Mouse (Mus musculus): ENCODE measurements around the gene Ctnna3. TPM values are rescaled to one million over a fixed set of nuclear protein-coding genes. Genes with fewer than 3 reads are reported as not detected.

The Ctnna3 gene
- polyA plus RNA-seq, 1 experiment from 2014 or later: 0.92 TPM

DNA sequence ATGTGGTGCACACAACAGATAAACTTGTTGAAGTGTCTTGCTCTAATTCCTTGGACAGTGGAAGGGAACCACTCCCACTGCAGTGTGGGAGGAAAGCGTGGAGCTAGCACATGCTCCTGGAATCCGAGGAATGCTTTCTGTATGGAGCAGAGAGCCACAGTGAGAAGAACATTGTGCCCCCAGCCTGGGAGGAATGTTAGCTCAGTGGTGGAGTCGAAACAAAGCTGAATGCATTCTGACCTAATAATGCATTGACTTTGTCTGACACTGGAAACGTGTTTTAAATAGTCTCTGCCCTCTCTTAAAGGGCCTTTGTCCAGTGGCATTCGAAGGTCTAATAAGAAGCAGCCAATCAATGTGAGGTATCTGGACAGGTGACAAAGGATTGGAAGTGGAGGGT lies 111.9 kb downstream of the Ctnna3 start:
- H3K9me3 ChIP-seq (replicated peaks): no peaks in the 10 kb centered on the region
- 14% methylated on average over 5 of the region's 5 CpGs for WGBS
- no peak overlapping the region for H3K9ac ChIP-seq
- no peaks in the 10 kb centered on the region for H3K27me3 ChIP-seq
- H3K36me3 ChIP-seq: no peaks in the 10 kb centered on the region
- H3K4me1 ChIP-seq: 0 out of 2 replicates have a peak, but pooled peaks cover 5% of the 10 kb centered on the region
- no peak overlapping the region for H3K4me3 ChIP-seq (replicated peaks)
- no peak overlapping the region for H3K4me2 ChIP-seq (replicated peaks)
- peak; percentile 82 for ATAC-seq (ENCODE audit: insufficient number of reproducible peaks, low FRiP score, low TSS enrichment, low read depth)
- peak overlapping the region; percentile 34; the same call in 1 of the 2 replicates for H3K27ac ChIP-seq (replicated peaks)

DNA sequence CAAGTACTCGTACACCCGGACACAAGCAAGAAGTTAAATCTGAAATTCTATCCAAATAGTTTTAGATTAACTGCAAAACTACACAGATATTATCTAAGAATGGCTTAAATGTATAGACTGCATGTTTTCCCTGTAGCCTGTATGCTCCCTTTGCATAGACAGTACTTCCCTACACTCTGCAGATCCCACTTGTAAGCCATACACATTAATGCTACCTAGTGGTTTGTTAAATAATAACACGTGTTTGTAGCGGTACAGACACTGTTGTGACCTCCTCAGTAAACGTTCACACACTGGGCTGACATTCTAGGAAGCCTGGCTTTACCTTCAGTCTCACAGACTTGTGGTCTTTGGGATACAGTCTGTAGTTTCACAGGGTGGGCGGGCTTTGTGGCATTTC lies 112.6 kb downstream of the Ctnna3 start:
- Histone ChIP-seq H3K27ac (replicated peaks) (peak overlapping the region; percentile 34; the same call in 1 of the 2 replicates), H3K4me1 (0 out of 2 replicates have a peak, but pooled peaks cover 5% of the 10 kb centered on the region), H3K36me3 (no peaks in the 10 kb centered on the region), H3K9ac (no peak overlapping the region), H3K9me3 (replicated peaks) (no peaks in the 10 kb centered on the region), H3K4me2 (replicated peaks) (no peak overlapping the region), H3K27me3 (no peaks in the 10 kb centered on the region), H3K4me3 (replicated peaks) (no peak overlapping the region)
- ATAC-seq (ENCODE audit: insufficient number of reproducible peaks, low FRiP score, low TSS enrichment, low read depth): no peak
- WGBS: 41% methylated on average over 6 of the region's 6 CpGs

DNA sequence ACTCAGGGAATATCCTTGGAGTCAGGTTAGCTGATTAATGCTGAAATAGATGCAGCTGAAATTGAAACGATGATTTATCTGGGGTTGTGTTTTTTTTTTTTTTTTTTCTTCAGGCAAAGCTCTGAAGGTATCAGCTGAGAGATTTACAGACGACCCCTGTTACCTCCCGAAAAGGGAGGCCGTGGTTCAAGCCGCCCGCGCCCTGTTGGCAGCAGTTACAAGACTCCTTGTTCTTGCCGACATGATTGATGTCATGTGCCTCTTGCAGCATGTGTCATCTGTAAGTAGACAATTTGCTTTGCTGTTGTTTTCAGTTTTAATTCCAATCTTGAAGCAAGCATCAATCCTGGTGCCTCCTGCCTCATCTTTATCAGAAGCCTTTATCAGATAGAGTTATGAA lies 136.8 kb downstream of the Ctnna3 start:
- Histone ChIP-seq H3K9me3 (replicated peaks) (no peaks in the 10 kb centered on the region), H3K27me3 (no peaks in the 10 kb centered on the region), H3K4me2 (replicated peaks) (no peak overlapping the region), H3K9ac (no peak overlapping the region), H3K4me1 (no peaks in the 10 kb centered on the region), H3K36me3 (no peaks in the 10 kb centered on the region), H3K4me3 (replicated peaks) (no peak overlapping the region), H3K27ac (replicated peaks) (no peak overlapping the region)
- WGBS: 79% methylated on average over 8 of the region's 8 CpGs
- ATAC-seq (ENCODE audit: insufficient number of reproducible peaks, low FRiP score, low TSS enrichment, low read depth): no peak

DNA sequence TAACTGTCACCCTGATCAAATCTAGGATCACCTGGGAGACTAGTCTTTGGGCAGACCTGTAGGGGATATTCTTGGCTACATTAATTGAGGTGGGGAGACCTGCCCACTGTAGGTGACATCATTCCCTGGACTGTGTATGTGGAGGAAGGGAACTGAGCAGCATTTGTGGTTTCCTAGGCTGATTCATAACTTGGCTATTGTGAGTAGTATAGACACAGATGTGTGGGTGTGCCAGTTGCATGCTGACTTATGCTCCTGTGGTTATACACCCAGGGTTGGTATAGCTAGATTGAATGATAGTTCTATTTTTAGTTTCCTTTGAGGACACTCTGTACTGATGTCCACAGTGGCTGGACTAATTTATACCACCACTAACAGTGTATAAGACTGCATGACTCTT lies 141.7 kb downstream of the Ctnna3 start:
- Histone ChIP-seq H3K27ac (replicated peaks) (no peak overlapping the region), H3K36me3 (no peaks in the 10 kb centered on the region), H3K9me3 (replicated peaks) (no peaks in the 10 kb centered on the region), H3K4me3 (replicated peaks) (no peak overlapping the region), H3K9ac (no peak overlapping the region), H3K27me3 (no peaks in the 10 kb centered on the region), H3K4me1 (no peaks in the 10 kb centered on the region), H3K4me2 (replicated peaks) (no peak overlapping the region)
- no peak for ATAC-seq (ENCODE audit: insufficient number of reproducible peaks, low FRiP score, low TSS enrichment, low read depth)

DNA sequence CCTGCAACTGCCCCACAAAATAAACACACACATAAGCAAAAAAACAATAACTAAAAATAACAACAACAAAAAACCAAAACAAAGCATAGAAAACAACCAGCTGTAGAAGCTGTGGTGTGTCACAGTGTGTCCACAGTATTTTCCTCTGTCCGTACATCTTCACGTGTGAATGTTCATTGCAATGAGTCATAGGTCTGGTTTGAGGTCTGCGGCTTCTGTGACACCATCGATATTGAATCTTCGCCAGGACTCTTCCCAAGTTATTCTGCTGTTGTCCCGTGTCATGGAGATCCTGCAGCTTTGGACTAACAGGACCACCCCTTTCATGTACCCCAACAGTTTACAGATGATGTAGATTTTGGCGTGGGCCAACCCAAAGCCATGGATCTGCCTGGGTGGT lies 143.0 kb downstream of the Ctnna3 start:
- no peaks in the 10 kb centered on the region for H3K36me3 ChIP-seq
- ATAC-seq (ENCODE audit: insufficient number of reproducible peaks, low FRiP score, low TSS enrichment, low read depth): no peak
- 88% methylated on average over 7 of the region's 7 CpGs for WGBS
- no peak overlapping the region for H3K4me3 ChIP-seq (replicated peaks)
- H3K9me3 ChIP-seq (replicated peaks): no peaks in the 10 kb centered on the region
- no peaks in the 10 kb centered on the region for H3K4me1 ChIP-seq
- no peaks in the 10 kb centered on the region for H3K27me3 ChIP-seq
- no peak overlapping the region for H3K9ac ChIP-seq
- H3K27ac ChIP-seq (replicated peaks): no peak overlapping the region
- H3K4me2 ChIP-seq (replicated peaks): no peak overlapping the region

DNA sequence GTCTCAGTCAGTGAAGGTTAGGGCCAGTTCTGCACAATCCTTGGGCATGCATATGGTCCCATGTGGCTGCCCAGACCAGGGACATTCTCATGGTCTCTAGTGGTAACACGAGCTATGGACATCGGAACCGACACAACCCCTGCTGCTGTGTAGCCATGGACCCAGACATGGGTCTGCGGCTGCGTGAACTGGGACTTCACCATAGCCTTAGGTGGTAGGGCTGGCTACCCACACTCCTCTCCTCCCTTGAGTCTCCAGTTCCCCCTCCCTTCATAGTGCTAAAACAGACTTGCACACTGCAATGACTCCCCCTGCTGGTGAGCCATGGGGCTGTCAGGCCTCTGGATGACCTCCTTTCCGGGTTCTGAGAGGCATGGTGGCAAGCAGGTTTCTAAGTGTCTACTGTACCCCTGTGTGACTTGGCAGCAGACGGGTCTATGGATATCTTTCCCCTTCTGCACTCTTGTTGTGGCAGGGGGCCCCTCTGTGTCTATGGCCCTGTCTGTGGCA lies 144.3 kb downstream of the Ctnna3 start:
- H3K4me2 ChIP-seq (replicated peaks): no peak overlapping the region
- no peaks in the 10 kb centered on the region for H3K27me3 ChIP-seq
- 81% methylated on average over 7 of the region's 7 CpGs for WGBS
- H3K4me1 ChIP-seq: no peaks in the 10 kb centered on the region
- H3K9me3 ChIP-seq (replicated peaks): no peaks in the 10 kb centered on the region
- no peak overlapping the region for H3K27ac ChIP-seq (replicated peaks)
- no peak for ATAC-seq (ENCODE audit: insufficient number of reproducible peaks, low FRiP score, low TSS enrichment, low read depth)
- H3K4me3 ChIP-seq (replicated peaks): no peak overlapping the region
- no peaks in the 10 kb centered on the region for H3K36me3 ChIP-seq
- no peak overlapping the region for H3K9ac ChIP-seq

DNA sequence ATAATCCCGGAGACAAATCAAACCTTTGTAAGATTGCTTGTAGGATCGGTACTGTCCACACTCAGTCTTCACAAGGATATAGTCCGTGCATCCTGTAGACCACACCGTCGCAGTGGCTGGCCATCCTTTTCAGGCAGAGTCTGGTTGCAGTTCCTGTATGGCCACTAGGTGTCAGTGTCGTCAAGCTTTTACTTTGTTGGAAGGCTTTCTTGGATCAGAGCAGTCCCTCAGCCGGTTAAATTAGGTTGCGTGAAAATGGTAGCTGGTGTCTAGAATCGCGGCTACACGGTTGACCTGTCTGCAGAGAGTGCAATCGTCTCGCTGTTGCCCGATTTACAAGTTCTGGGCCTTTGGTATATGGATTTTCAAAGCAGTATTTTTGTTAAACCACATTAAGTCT lies 152.7 kb downstream of the Ctnna3 start:
- WGBS: 7% methylated on average over 14 of the region's 14 CpGs
- Histone ChIP-seq H3K4me2 (replicated peaks) (no peak overlapping the region), H3K27me3 (no peaks in the 10 kb centered on the region), H3K9ac (no peak overlapping the region), H3K9me3 (replicated peaks) (no peaks in the 10 kb centered on the region), H3K4me1 (no peaks in the 10 kb centered on the region), H3K36me3 (no peaks in the 10 kb centered on the region), H3K4me3 (replicated peaks) (no peak overlapping the region), H3K27ac (replicated peaks) (no peak overlapping the region)
- 0 out of 2 replicates have a peak, but pooled peaks have one; percentile 51 for ATAC-seq (ENCODE audit: insufficient number of reproducible peaks, low FRiP score, low TSS enrichment, low read depth)

DNA sequence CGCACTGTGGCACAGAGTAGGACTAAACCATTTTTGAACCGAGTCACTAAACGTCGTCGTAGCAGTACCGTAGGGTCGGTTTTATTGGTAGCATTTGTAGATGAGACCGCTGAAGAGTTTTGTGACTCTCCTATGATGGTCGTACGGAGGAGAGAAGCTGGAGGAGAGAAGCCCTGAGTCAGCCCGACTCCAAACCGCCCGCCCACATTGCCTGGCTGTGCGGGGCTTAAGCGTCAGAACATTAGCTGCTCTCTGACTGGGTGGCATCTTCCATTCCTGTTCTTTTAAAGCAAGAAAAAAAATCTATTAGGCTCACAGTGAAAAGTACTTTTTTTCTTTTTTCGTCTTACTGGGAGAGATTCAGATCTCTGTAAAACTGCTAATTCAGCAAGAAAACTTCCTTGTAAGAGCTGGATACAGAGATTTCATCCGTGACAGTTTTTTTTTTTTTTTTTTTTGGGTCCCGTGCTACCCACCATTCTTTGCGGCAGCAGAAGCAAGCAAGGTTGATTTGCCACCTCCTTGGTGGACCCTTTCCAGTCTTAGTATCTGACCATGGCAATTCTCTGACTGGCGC lies 154.0 kb downstream of the Ctnna3 start:
- Histone ChIP-seq H3K9me3 (replicated peaks) (no peaks in the 10 kb centered on the region), H3K36me3 (no peaks in the 10 kb centered on the region), H3K4me1 (no peaks in the 10 kb centered on the region), H3K4me3 (replicated peaks) (no peak overlapping the region), H3K27me3 (no peaks in the 10 kb centered on the region), H3K27ac (replicated peaks) (no peak overlapping the region), H3K9ac (no peak overlapping the region), H3K4me2 (replicated peaks) (peak overlapping the region; percentile 21; the same call in 1 of the 2 replicates)
- 73% methylated on average over 20 of the region's 20 CpGs for WGBS
- ATAC-seq (ENCODE audit: insufficient number of reproducible peaks, low FRiP score, low TSS enrichment, low read depth): no peak

DNA sequence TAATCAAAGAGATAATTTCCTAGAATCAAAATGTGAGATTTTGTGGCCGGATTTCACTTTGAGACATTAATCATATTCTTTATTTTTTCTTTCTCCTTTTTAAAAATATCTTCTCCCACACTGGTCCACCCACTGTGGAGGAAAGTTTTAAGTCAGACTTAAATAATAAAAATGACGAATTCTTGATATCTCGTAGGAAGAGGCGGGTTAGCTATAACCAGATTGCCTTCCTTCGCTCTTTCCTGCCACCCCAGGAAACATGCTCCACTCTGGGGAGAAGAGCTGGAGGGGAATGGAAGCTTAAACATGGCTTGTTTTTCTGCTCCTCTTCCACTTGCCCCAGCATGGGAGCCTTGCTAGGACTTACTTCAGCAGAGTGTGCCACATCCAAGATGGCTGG lies 169.5 kb downstream of the Ctnna3 start:
- H3K4me3 ChIP-seq (replicated peaks): no peak overlapping the region
- H3K4me2 ChIP-seq (replicated peaks): no peak overlapping the region
- H3K9me3 ChIP-seq (replicated peaks): no peaks in the 10 kb centered on the region
- no peaks in the 10 kb centered on the region for H3K27me3 ChIP-seq
- H3K36me3 ChIP-seq: no peaks in the 10 kb centered on the region
- H3K27ac ChIP-seq (replicated peaks): no peak overlapping the region
- no peak overlapping the region for H3K9ac ChIP-seq
- 88% methylated on average over 5 of the region's 5 CpGs for WGBS
- H3K4me1 ChIP-seq: no peaks in the 10 kb centered on the region
- ATAC-seq (ENCODE audit: insufficient number of reproducible peaks, low FRiP score, low TSS enrichment, low read depth): no peak

DNA sequence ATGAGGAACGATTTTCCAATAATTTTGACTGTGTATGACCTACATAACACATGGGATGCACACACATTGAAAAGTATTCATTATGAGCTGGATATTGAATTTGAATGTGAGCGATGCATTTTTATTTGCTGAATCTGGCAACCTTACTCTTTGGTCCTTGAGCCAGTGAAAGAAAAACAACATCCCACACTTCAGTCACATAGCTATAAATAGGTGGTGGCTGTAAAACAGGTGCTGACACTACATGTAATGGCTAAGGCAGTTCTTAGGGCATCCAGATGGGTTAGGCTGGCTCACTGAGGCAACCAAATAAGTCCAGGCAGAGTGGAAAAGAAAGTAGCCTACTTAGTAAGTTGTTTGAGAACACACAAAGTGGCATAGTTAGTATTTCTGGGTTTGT lies 171.3 kb downstream of the Ctnna3 start:
- 0 out of 2 replicates have a peak, but pooled peaks cover 6% of the 10 kb centered on the region for H3K9me3 ChIP-seq (replicated peaks)

DNA sequence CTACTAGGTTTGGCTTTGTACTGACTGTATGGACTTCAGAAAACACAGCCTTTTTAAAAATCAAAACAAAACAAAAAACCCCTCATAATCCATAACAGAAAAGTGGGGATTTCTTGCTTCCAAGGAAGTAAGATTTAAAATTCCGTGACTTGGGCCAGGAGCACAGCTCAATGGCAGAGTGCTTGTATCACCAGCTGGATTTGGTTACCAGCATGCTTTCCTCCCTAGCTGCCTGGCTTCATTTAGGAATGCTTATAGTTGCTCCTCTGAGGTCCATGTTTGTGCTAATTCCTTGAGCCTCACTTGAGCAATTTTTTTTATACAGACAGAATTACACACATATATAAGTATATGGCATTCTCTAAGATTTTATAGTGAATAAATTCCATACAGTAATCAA lies 198.6 kb downstream of the Ctnna3 start:
- no peak overlapping the region for H3K4me2 ChIP-seq (replicated peaks)
- H3K4me3 ChIP-seq (replicated peaks): no peak overlapping the region
- WGBS: 19% methylated on average over 1 of the region's 1 CpGs
- H3K9ac ChIP-seq: no peak overlapping the region
- H3K4me1 ChIP-seq: no peaks in the 10 kb centered on the region
- H3K27me3 ChIP-seq: no peaks in the 10 kb centered on the region
- no peaks in the 10 kb centered on the region for H3K9me3 ChIP-seq (replicated peaks)
- no peak for ATAC-seq (ENCODE audit: insufficient number of reproducible peaks, low FRiP score, low TSS enrichment, low read depth)
- no peaks in the 10 kb centered on the region for H3K36me3 ChIP-seq
- no peak overlapping the region for H3K27ac ChIP-seq (replicated peaks)

More for the DNA sequence above, 171.3 kb downstream of the Ctnna3 start:
- no peak overlapping the region for H3K4me2 ChIP-seq (replicated peaks)
- no peaks in the 10 kb centered on the region for H3K27me3 ChIP-seq
- H3K36me3 ChIP-seq: no peaks in the 10 kb centered on the region
- H3K4me3 ChIP-seq (replicated peaks): no peak overlapping the region
- no peaks in the 10 kb centered on the region for H3K4me1 ChIP-seq
- H3K9ac ChIP-seq: no peak overlapping the region
- H3K27ac ChIP-seq (replicated peaks): no peak overlapping the region
- ATAC-seq (ENCODE audit: insufficient number of reproducible peaks, low FRiP score, low TSS enrichment, low read depth): no peak
- WGBS: 75% methylated on average over 2 of the region's 2 CpGs

DNA sequence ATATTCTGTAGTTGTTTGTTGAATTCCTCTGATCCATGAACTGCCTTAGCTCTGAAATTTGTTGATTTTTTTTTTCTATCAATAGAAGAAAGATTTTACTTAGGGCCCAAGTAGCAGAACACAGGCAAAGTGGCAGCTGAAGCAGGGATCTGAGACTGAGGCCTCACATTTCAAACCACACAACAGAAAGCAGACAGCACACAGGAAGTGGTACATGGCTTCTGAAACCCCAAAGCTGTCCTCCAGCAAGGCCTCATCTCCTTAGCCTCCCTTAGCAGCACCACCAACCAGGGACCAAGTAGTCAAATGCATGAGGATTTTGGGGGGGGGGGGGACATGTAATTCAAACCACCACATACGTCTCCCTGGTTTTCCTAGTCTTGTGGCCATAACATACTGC lies 204.0 kb downstream of the Ctnna3 start:
- Histone ChIP-seq H3K4me2 (replicated peaks) (no peak overlapping the region), H3K9ac (no peak overlapping the region), H3K27me3 (no peaks in the 10 kb centered on the region), H3K36me3 (no peaks in the 10 kb centered on the region), H3K27ac (replicated peaks) (no peak overlapping the region), H3K4me1 (no peaks in the 10 kb centered on the region), H3K4me3 (replicated peaks) (no peak overlapping the region), H3K9me3 (replicated peaks) (no peaks in the 10 kb centered on the region)
- WGBS: 88% methylated on average over 1 of the region's 1 CpGs
- ATAC-seq (ENCODE audit: insufficient number of reproducible peaks, low FRiP score, low TSS enrichment, low read depth): no peak

Measured in embryonic facial prominence, embryonic 15.5 days (tissue).